Mouse (Mus musculus) hindbrain, embryonic 15.5 days (tissue): ENCODE measurements around the gene Pde7b. TPM values are rescaled to one million over a fixed set of nuclear protein-coding genes. Genes with fewer than 3 reads are reported as not detected.
A peak's percentile ranks its signal among the peaks of the same experiment; 100 is the strongest.

Experiments
- ATAC-seq: fragments of 200-750 bp; cut with Nextera tagmentation; 2 replicates; pipeline ENCODE4 v1.8.0; 2017; ENCODE audit warnings: low read depth, moderate number of reproducible peaks, moderate TSS enrichment; ENCODE audit not compliant: low FRiP score
- H3K27ac ChIP-seq: fragments of 300-500 bp; sonication (generic); replicated peaks from 2 replicates; pipeline ENCODE4 v1.5.1; 2015; ENCODE audit warnings: mild to moderate bottlenecking, inconsistent platforms
- H3K27me3 ChIP-seq: fragments of 300-500 bp; sonication (generic); 2 replicates; pipeline ENCODE4 v1.6.1; 2015; ENCODE audit warnings: control low read depth, inconsistent platforms
- H3K36me3 ChIP-seq: fragments of 300-500 bp; sonication (generic); 2 replicates; pipeline ENCODE4 v1.6.1; 2015; ENCODE audit warnings: control low read depth, inconsistent platforms
- H3K4me1 ChIP-seq: fragments of 300-500 bp; sonication (generic); replicated peaks from 2 replicates; pipeline ENCODE4 v1.6.1; 2015; ENCODE audit warnings: control low read depth, inconsistent platforms
- H3K4me2 ChIP-seq: fragments of 300-500 bp; sonication (generic); 2 replicates; pipeline ENCODE4 v1.6.1; 2015; ENCODE audit warnings: moderate library complexity, mild to moderate bottlenecking, inconsistent platforms
- H3K4me3 ChIP-seq: fragments of 300-500 bp; sonication (generic); 2 replicates; pipeline ENCODE4 v1.5.1; 2015; ENCODE audit warnings: mild to moderate bottlenecking, inconsistent platforms
- H3K9ac ChIP-seq: fragments of 300-500 bp; sonication (generic); 2 replicates; pipeline ENCODE4 v1.6.1; 2015; ENCODE audit warnings: inconsistent platforms
- H3K9me3 ChIP-seq: fragments of 300-500 bp; sonication (generic); 2 replicates; pipeline ENCODE4 v1.6.1; 2016; ENCODE audit warnings: control low read depth, inconsistent platforms
- WGBS: fragments of 180-500 bp; shearing (Covaris S2); methylation state at CpG from one replicate; pipeline ENCODE4 v1.1.7; 2015; 5-methylcytosine and 5-hydroxymethylcytosine counted together
- polyA plus RNA-seq: library from polyadenylated mRNA; unstranded; fragments of >200 nt; fragmentation: Nextera tagmentation; extraction: Ambion mirVana; gene quantifications from 2 replicates; pipeline ENCODE4 v1.2.1, GENCODE M21; 2015

The Pde7b gene
- polyA plus RNA-seq, 1 experiment from 2014 or later: 2.9 TPM

DNA sequence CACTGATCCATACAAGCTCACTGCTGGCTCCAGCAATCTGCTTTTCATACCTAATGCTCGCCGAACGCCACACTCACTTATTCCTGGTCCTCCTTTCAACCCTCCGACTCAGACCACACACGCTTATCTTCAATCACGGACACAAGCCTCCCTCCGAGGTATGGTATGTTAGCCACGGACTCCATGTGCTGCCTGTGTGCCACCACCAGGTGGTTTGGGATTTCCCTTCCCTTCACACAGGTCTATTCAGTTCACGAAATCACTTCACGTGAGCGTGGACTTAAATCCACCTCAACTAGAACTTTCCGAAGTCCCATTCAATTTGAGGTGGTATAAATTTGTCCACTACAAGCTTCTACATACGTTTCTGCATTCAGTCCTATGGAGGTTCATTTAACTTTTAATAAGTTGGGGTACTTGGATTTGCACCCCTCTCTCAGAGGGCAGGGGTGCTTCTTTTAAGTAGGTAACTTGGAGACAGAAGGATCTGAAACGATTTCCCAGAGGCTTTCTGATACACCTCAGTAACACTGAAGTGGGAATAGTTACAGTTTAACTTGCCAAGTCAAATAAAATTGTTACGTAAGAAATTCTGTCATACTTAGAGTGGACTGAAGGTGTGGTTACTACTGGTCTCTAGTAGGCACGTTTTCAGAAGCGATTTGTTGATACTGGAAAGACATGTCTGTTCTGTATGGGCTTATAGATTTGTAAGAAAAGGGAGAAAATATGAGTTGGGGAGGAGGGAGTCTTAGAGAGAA, 221.4 kb downstream of the Pde7b start:
- Histone ChIP-seq H3K27me3 (no peaks in the 10 kb centered on the region), H3K4me1 (no peaks in the 10 kb centered on the region), H3K4me2 (no peak overlapping the region), H3K9ac (no peak overlapping the region), H3K9me3 (no peaks in the 10 kb centered on the region), H3K36me3 (no peaks in the 10 kb centered on the region), H3K4me3 (no peak overlapping the region), H3K27ac (no peak overlapping the region)
- 93% methylated on average over 17 of the region's 17 CpGs for WGBS
- ATAC-seq: no peak

GRCm38 (mm10) chr10:20501221-20501620, 223.7 kb downstream of the Pde7b start:
- no peak for ATAC-seq
- Histone ChIP-seq H3K9ac (no peak overlapping the region), H3K9me3 (no peaks in the 10 kb centered on the region), H3K36me3 (no peaks in the 10 kb centered on the region), H3K27ac (no peak overlapping the region), H3K4me3 (no peak overlapping the region), H3K4me1 (no peaks in the 10 kb centered on the region), H3K27me3 (no peaks in the 10 kb centered on the region), H3K4me2 (no peak overlapping the region)
- WGBS: 78% methylated on average over 6 of the region's 6 CpGs

- H3K4me1 ChIP-seq: no peaks in the 10 kb centered on the region; the same call in 1 of the 2 replicates
- H3K4me3 ChIP-seq: no peak overlapping the region
- 92% methylated on average over 4 of the region's 4 CpGs for WGBS
- ATAC-seq: no peak
- no peak overlapping the region for H3K9ac ChIP-seq
- no peak overlapping the region for H3K27ac ChIP-seq
- H3K36me3 ChIP-seq: no peaks in the 10 kb centered on the region
- H3K27me3 ChIP-seq: no peaks in the 10 kb centered on the region
- no peaks in the 10 kb centered on the region for H3K9me3 ChIP-seq
- no peak overlapping the region for H3K4me2 ChIP-seq
Measured at GRCm38 (mm10) chr10:20495051-20495450, 229.8 kb downstream of the Pde7b start.

DNA sequence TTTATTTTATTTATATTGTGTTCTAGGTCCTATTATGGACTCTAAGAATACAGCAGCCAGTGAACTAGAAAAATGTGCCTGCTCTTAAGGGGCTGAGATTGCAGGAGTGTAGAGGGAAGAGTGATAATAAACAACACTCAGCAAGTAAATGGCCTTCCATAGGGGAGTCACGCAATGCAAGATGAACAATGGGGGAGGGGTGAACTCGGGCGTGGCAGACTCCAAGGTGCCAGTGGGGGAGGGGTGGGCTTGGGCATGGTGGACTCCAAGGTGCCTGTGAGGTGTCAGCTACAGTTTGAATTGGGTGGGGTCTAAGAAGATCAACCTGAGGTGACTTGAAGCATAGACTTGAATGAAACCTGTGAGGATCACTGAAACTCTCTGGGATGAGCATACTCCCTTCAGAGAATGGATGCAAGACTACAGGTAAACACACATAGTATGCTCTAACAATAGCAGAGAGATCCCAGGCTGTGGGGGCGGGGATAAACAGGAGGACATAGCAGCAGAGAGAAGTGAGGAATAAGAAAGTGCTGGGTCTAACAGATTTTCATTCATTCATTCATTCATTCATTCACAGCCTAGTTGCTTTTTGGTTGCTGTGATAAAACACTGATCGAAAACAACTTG, 230.9 kb downstream of the Pde7b start:
- Histone ChIP-seq H3K4me2 (no peak overlapping the region), H3K4me1 (no peaks in the 10 kb centered on the region; the same call in 1 of the 2 replicates), H3K4me3 (no peak overlapping the region), H3K27me3 (no peaks in the 10 kb centered on the region), H3K9ac (no peak overlapping the region), H3K27ac (no peak overlapping the region), H3K9me3 (no peaks in the 10 kb centered on the region), H3K36me3 (no peaks in the 10 kb centered on the region)
- 0 out of 2 replicates have a peak, but pooled peaks have one; percentile 19 for ATAC-seq
- WGBS: 81% methylated on average over 5 of the region's 5 CpGs

- Histone ChIP-seq H3K9ac (no peak overlapping the region), H3K4me3 (no peak overlapping the region), H3K9me3 (no peaks in the 10 kb centered on the region), H3K4me1 (no peaks in the 10 kb centered on the region; the same call in 1 of the 2 replicates), H3K4me2 (no peak overlapping the region), H3K27ac (no peak overlapping the region; the same call in 1 of the 2 replicates), H3K36me3 (no peaks in the 10 kb centered on the region), H3K27me3 (no peaks in the 10 kb centered on the region)
- 60% methylated on average over 11 of the region's 11 CpGs for WGBS
- ATAC-seq: no peak
Measured at GRCm38 (mm10) chr10:20492216-20492964, 232.5 kb downstream of the Pde7b start.

GRCm38 (mm10) chr10:20490775-20491174, 234.1 kb downstream of the Pde7b start:
- 0 out of 2 replicates have a peak, but pooled peaks have one; percentile 45 for ATAC-seq
- no peaks in the 10 kb centered on the region for H3K27me3 ChIP-seq
- no peak overlapping the region for H3K4me2 ChIP-seq
- no peaks in the 10 kb centered on the region for H3K36me3 ChIP-seq
- H3K27ac ChIP-seq: no peak overlapping the region
- no peak overlapping the region for H3K4me3 ChIP-seq
- no peaks in the 10 kb centered on the region for H3K9me3 ChIP-seq
- H3K4me1 ChIP-seq: no peaks in the 10 kb centered on the region; the same call in 1 of the 2 replicates
- no peak overlapping the region for H3K9ac ChIP-seq
- WGBS: 65% methylated on average over 1 of the region's 1 CpGs

DNA sequence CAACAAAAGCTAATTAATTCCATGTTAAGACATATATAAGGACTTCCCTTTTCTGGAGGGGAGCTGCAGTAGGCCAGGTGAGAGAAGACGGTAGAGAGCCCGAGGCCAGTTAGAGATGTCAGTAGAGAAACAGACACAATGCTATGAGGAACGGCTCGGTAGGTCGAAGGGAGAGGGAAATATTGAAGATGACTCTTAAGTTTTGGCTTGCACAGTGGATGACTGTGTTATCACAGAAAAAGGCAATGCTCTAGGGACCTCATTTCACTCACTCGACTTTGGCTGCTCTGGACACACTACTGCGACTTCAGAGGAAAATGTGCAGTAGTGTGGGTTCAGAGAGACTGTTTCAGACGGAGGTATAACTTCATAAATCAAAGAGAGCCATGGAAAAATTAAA, 234.6 kb downstream of the Pde7b start:
- Histone ChIP-seq H3K9me3 (no peaks in the 10 kb centered on the region), H3K27me3 (no peaks in the 10 kb centered on the region), H3K4me2 (no peak overlapping the region), H3K4me3 (no peak overlapping the region), H3K9ac (no peak overlapping the region), H3K4me1 (no peaks in the 10 kb centered on the region; the same call in 1 of the 2 replicates), H3K27ac (no peak overlapping the region), H3K36me3 (no peaks in the 10 kb centered on the region)
- 85% methylated on average over 8 of the region's 8 CpGs for WGBS
- ATAC-seq: no peak

DNA sequence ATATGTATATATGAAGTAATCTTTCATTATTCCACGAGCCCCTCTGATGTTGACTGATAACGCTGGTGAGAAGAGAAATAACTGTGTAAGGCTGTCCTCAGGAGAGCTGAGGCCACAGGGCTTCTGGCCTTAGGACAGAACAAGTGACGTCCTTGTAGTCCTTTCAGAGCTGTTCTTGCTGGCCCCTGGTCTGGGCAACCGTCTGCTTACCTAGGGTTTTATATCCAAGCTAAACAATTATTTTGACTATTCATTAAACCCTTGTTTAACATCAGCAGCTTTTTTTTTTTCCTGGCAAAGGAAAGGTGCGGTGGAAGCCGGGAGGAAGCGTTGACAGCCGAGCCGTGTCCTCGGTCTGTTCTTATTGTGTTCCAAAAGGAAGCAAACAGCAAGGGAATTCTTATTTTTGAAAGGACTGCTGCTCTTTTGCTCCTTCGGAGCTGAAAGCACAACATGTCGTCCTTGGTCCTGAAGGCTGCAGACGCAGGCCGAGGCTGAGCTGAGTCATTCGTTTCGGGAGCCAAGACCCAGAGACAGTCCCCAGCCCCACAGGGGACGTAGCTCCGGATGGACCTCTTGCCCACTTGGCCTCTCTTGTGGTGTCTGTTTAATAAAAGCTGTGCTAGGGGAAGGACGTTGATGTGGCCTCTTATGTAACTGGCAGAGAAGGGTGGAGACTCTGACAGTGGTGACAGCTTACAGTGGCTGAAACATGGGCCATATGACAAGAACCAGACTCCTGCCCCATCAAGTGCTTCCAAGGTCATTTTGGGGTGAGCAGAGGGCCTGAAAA, 238.2 kb downstream of the Pde7b start:
- no peak overlapping the region for H3K4me3 ChIP-seq
- H3K27ac ChIP-seq: no peak overlapping the region
- no peak for ATAC-seq
- H3K4me2 ChIP-seq: no peak overlapping the region
- H3K9me3 ChIP-seq: no peaks in the 10 kb centered on the region
- no peak overlapping the region for H3K9ac ChIP-seq
- H3K36me3 ChIP-seq: no peaks in the 10 kb centered on the region
- 78% methylated on average over 19 of the region's 19 CpGs for WGBS
- no peaks in the 10 kb centered on the region for H3K27me3 ChIP-seq
- no peaks in the 10 kb centered on the region for H3K4me1 ChIP-seq

DNA sequence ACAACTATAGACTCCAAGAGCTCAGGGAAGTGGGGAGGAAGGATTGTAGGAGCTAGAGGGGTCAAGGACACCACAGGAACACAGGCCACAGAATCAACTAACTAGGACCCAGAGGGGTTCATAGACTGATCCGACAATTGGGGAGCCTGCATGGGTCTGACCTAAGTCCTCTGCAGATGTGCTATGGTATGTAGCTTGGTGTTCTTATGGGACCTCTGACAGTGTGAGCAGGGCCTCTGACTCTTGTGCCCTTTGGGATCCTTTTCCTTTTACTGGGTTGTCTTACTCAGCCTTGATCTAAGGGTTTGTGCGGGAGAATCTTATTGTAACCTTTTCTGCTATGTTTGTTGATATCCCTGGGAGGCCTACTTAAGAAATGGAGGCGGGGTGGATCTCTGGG, 239.1 kb downstream of the Pde7b start:
- Histone ChIP-seq H3K4me3 (no peak overlapping the region), H3K27me3 (no peaks in the 10 kb centered on the region), H3K27ac (no peak overlapping the region), H3K36me3 (no peaks in the 10 kb centered on the region), H3K4me2 (no peak overlapping the region), H3K9ac (no peak overlapping the region), H3K4me1 (no peaks in the 10 kb centered on the region), H3K9me3 (no peaks in the 10 kb centered on the region)
- ATAC-seq: no peak
- WGBS: 75% methylated on average over 3 of the region's 3 CpGs

DNA sequence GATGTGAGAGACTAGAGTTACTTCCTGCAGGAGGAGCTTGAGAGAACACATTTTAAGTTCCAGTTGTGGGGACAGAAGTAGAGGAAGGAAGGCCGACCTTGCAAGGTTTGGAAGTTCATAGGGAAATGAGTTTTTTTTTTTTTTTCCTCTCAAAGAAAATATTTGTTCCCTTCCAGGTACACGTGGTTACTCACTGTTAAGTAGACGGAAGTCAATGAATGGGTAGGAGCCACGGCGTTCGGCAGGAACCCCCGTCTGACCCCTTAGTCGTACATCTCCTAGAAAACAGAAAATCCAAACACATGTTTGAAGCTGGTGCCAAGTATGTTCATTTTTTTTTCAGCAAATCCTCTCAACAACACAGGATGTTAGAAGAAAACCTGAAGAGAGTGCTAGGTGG, 245.4 kb downstream of the Pde7b start:
- no peak overlapping the region for H3K4me3 ChIP-seq
- H3K9me3 ChIP-seq: no peaks in the 10 kb centered on the region
- no peak for ATAC-seq
- H3K9ac ChIP-seq: no peak overlapping the region
- no peaks in the 10 kb centered on the region for H3K36me3 ChIP-seq
- no peaks in the 10 kb centered on the region for H3K27me3 ChIP-seq
- 85% methylated on average over 8 of the region's 8 CpGs for WGBS
- H3K4me2 ChIP-seq: no peak overlapping the region
- H3K4me1 ChIP-seq: peaks cover 5% of the 10 kb centered on the region; the same call in 1 of the 2 replicates
- H3K27ac ChIP-seq: no peak overlapping the region

DNA sequence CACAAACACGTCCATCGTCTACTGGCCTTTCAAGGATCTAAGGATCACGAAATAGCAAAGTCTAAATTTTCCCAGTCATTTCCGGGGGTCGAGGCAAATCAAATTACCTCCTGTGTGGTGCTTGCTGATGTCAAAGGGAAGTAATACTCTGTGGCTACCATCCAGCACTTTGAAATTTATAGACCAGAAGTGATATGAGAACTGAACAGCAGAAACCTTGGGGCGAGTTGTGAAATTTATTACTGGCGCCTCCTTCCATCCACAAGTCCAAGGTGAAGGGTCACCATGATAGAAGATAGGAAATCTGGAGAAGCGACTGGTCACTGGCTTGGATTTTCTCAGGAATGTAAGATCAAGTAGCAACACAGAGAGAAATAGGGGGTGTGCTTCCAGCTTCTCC, 246.4 kb downstream of the Pde7b start:
- Histone ChIP-seq H3K27ac (no peak overlapping the region), H3K36me3 (no peaks in the 10 kb centered on the region), H3K4me1 (peaks cover 5% of the 10 kb centered on the region; the same call in 1 of the 2 replicates), H3K4me3 (no peak overlapping the region), H3K9me3 (no peaks in the 10 kb centered on the region), H3K9ac (no peak overlapping the region), H3K27me3 (no peaks in the 10 kb centered on the region), H3K4me2 (no peak overlapping the region)
- ATAC-seq: no peak
- WGBS: 92% methylated on average over 8 of the region's 8 CpGs
